Mouse (Mus musculus): Measurements from ENCODE around the gene Plce1.
"Not testable (repeated sequence)": the region's sequence is repeated elsewhere in the genome, so short reads cannot be mapped to it uniquely, and the experiment has no call there.

The Plce1 gene

GRCm38 (mm10) chr19:38488103-38488912 lies 7.4 kb downstream of the Plce1 start:
- no peak for DNase-seq (ENCODE audit: low read depth, low spot score)

GRCm38 (mm10) chr19:38498233-38498632 lies 17.3 kb downstream of the Plce1 start:
- no peak for DNase-seq (ENCODE audit: low read depth, low spot score)

- DNase-seq (ENCODE audit: low read depth, low spot score): no peak
Measured at GRCm38 (mm10) chr19:38504597-38504996, 23.7 kb downstream of the Plce1 start.

GRCm38 (mm10) chr19:38506131-38506530 lies 25.2 kb downstream of the Plce1 start:
- no peak for DNase-seq (ENCODE audit: low read depth, low spot score)

- no peak for DNase-seq (ENCODE audit: low read depth, low spot score)
Measured at GRCm38 (mm10) chr19:38507251-38507965, 26.5 kb downstream of the Plce1 start.

GRCm38 (mm10) chr19:38507966-38508625 lies 27.2 kb downstream of the Plce1 start:
- no peak for DNase-seq (ENCODE audit: low read depth, low spot score)

- DNase-seq (ENCODE audit: low read depth, low spot score): no peak
Measured at GRCm38 (mm10) chr19:38514417-38515184, 33.7 kb downstream of the Plce1 start.

- DNase-seq (ENCODE audit: low read depth, low spot score): no peak
Measured at GRCm38 (mm10) chr19:38526855-38527254, 45.9 kb downstream of the Plce1 start.

GRCm38 (mm10) chr19:38527475-38527874 lies 46.6 kb downstream of the Plce1 start:
- no peak for DNase-seq (ENCODE audit: low read depth, low spot score)

- DNase-seq (ENCODE audit: low read depth, low spot score): no peak
Measured at GRCm38 (mm10) chr19:38533230-38533629, 52.3 kb downstream of the Plce1 start.

- no peak for DNase-seq (ENCODE audit: low read depth, low spot score)
Measured at GRCm38 (mm10) chr19:38539338-38539737, 58.4 kb downstream of the Plce1 start.

GRCm38 (mm10) chr19:38540549-38540948 lies 59.6 kb downstream of the Plce1 start:
- DNase-seq (ENCODE audit: low read depth, low spot score): no peak

GRCm38 (mm10) chr19:38549487-38550058 lies 68.7 kb downstream of the Plce1 start:
- DNase-seq (ENCODE audit: low read depth, low spot score): no peak

- no peak for DNase-seq (ENCODE audit: low read depth, low spot score)
Measured at GRCm38 (mm10) chr19:38553551-38553950, 72.6 kb downstream of the Plce1 start.

- no peak for DNase-seq (ENCODE audit: low read depth, low spot score)
Measured at GRCm38 (mm10) chr19:38555399-38555798, 74.5 kb downstream of the Plce1 start.

GRCm38 (mm10) chr19:38558816-38559215 lies 77.9 kb downstream of the Plce1 start:
- no peak for DNase-seq (ENCODE audit: low read depth, low spot score)

GRCm38 (mm10) chr19:38561887-38562286 lies 81.0 kb downstream of the Plce1 start:
- DNase-seq (ENCODE audit: low read depth, low spot score): not testable (repeated sequence)

GRCm38 (mm10) chr19:38566156-38566555 lies 85.2 kb downstream of the Plce1 start:
- DNase-seq (ENCODE audit: low read depth, low spot score): no peak

- DNase-seq (ENCODE audit: low read depth, low spot score): no peak
Measured at GRCm38 (mm10) chr19:38566752-38567151, 85.8 kb downstream of the Plce1 start.

GRCm38 (mm10) chr19:38567331-38567730 lies 86.4 kb downstream of the Plce1 start:
- no peak for DNase-seq (ENCODE audit: low read depth, low spot score)

GRCm38 (mm10) chr19:38578554-38579146 lies 97.7 kb downstream of the Plce1 start:
- DNase-seq (ENCODE audit: low read depth, low spot score): no peak
